Mouse (Mus musculus): ENCODE results near the gene Derl3.

GRCm38 (mm10) chr10:75845306-75845930 lies 47.8 kb upstream of the Derl3 start:
- TF ChIP-seq CTCF (IDR thresholded peaks at IDR 0.05): no peak
- TF ChIP-seq EP300 (IDR thresholded peaks at IDR 0.05): no peak

All from lung, postnatal 0 days (tissue).